Mouse (Mus musculus) c-Kit-positive CD71-positive TER-119-negative erythroid progenitor cells, embryonic 14.5 days (primary cell): ENCODE results near the gene Zbtb7a.
A peak's percentile ranks its signal among the peaks of the same experiment; 100 is the strongest.

Experiments used
- DNase-seq: peaks from one replicate; pipeline ENCODE4 v3.0.0-alpha.2; 2013; ENCODE audit warnings: low read depth

The Zbtb7a gene

DNA sequence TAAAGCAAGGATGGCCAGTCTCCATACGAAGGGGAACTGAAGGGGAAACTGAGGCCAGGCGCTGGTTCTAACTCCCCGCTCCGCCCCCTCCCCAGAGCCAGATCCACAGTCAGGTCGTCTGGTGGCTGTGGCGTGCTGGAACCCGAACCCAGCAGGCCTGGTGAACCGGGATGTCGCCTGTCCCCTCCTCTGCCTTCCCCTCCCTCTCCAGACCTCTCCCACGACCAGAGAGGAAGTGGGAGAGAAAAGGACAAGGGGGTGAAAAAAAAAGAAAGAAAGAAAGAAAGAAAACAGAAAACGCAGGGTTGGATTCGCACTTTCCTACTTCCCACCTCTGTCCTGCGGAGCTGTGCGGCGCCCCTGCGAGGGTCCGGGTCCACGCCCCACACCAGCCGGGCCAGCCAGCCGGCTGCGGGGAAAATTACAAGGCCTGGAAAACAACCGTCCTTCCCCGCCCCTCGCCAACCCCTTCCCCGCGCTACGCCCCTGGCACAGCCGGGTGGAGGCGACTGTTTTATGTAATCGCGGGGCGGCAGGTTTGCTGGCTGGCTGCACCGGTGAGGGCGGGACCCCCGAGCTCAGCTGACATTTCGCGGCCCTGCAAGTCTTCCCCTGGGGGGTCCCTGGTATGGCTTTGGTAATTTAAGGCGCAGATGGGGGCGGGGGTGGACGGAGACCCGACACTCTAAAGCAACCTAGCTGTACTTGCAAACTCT, at the start of gene Zbtb7a:
Gene Zbtb7a (plus strand): TSS at position 255 of the 716 bp plus-strand sequence.
- DNase-seq: no peak

DNA sequence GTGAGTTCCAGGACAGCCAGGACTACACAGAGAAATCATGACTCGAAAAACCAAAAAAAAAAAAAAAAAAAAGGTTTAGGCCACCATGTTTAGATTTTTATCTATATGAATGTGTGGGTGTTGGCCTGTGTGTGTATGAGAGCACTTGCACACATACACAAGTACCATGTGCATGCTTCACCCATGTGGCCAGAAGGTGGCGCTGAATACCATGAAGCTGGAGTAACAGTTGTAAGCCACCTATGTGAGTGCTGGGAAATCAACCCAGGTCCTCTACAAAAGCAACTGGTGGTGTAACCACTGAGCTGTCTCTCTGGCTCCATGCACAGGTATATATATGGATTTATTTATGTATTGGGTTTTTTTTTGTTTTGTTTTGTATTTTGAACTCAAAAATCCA, 48.0 kb upstream of the Zbtb7a start:
- no peak for DNase-seq

GRCm38 (mm10) chr10:81089216-81089615, 45.8 kb upstream of the Zbtb7a start:
- DNase-seq: no peak

- no peak for DNase-seq
Measured at GRCm38 (mm10) chr10:81090621-81091020, 44.4 kb upstream of the Zbtb7a start.

DNA sequence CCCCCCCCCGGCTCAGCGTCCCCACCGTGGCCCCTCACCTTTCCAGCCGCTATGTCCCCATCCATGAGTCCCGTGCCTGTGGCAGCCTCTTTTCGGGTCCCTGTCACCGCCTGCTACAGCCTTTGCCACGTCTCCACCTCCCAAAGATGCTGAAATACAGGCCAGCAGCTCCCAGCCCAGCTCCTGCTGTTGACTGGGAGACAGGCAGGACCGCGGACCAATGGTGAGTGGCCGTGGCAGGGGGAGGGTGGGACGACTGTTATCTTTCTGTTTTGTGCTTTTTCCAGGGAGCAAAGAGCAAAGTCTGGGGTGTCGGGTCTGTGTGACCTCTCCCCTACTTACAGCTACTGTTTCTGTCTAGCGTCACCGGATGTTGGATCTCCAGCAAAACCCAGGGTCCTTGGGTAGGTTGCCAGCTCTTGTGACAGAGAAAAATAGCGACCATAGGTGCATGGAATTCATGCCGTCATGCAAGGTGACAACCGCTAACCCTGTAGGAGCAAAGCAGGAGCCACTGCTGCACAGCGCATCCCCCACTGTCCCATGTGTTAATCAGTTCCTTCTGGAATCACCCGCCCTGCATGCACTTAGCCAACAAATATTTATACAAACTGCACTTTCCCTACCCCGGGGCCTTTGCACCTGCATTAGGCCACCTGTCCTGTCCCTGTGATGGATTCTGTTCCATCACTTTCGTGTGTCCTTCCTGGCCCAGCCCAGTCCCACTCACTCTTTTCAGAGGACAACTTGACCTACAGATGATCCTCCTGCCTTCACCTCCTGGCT, 42.4 kb upstream of the Zbtb7a start:
- DNase-seq: no peak

- peak; percentile 71 for DNase-seq
Measured at GRCm38 (mm10) chr10:81094931-81095678, 39.9 kb upstream of the Zbtb7a start.

DNA sequence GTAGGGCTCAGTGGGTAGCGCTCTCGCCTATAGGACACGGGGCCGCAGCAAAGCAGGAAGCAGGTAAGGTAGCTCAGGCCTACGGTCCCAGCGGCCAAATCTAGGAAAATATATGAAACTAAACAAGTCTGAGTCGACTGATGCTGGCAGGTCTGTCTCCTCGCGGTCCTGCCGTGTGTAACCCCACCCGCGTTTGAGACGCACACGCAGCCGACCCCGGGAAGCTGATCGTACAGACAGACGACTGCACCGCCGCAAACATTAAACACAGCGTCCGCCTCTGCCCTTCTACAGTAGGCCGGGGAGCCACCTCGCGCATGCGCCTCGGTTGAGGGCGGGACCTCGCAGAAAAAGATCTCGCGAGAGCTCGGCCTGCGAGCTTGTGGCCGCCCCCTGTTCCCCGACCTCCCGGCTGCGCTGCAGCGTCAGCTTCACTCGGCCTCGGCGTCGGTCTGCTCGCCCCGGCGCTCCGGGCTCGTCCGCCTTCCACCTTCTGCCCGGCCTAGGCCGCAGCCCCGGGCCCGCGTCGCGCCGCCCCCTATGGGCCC, 29.4 kb upstream of the Zbtb7a start, which contains the start of gene Map2k2:
Gene Map2k2 (plus strand): TSS at position 351 of the 548 bp plus-strand sequence.
- peak; percentile 95 for DNase-seq

- DNase-seq: peak; percentile 86
Measured at GRCm38 (mm10) chr10:81106113-81106721, 28.8 kb upstream of the Zbtb7a start.

DNA sequence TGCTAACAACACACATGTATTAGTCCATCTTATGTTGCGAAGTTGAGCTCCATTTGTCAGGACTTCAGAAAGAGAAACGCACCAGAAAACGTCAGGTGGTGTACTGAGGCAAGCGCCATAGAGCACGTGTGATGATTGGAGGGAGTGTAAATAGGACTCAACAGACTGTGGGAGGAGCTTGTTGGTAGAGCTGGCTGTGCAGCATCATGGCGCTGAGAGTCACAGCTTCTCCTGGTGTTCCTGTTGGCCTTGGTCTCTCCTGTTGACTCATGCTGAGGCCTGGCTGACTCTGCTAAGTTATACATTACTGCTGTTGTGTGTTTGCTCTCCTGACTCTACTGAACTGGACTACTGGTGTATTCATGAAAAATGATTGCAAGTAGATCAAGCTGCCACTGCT, 22.1 kb upstream of the Zbtb7a start:
- DNase-seq: no peak

- no peak for DNase-seq
Measured at GRCm38 (mm10) chr10:81119625-81120024, 15.4 kb upstream of the Zbtb7a start.

GRCm38 (mm10) chr10:81120650-81121049, 14.4 kb upstream of the Zbtb7a start:
- no peak for DNase-seq

GRCm38 (mm10) chr10:81122889-81123288, 12.1 kb upstream of the Zbtb7a start:
- DNase-seq: no peak

- DNase-seq: no peak
Measured at GRCm38 (mm10) chr10:81123500-81123899, 11.5 kb upstream of the Zbtb7a start.

DNA sequence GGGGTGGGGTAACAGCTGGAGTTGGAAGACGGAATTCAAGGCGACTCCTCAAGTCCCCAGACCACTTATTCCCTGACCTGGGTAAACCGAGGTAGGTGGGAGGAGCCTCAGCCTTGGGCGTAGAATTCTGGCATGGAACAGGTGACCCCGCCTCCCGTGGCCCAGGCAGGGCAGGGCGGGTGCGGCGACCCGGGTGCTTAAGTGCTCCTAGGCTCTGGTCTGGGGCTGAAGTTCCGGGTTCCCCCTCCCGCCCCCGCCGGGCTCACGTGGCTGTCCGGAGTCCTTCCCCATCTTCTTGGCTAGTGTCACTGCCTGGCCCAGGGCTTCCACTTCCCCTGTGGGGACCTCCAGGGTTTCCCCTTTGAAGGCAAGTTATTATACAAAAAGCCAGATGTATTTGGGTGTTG, 836 bp upstream of the Zbtb7a start:
- DNase-seq: peak; percentile 60

DNA sequence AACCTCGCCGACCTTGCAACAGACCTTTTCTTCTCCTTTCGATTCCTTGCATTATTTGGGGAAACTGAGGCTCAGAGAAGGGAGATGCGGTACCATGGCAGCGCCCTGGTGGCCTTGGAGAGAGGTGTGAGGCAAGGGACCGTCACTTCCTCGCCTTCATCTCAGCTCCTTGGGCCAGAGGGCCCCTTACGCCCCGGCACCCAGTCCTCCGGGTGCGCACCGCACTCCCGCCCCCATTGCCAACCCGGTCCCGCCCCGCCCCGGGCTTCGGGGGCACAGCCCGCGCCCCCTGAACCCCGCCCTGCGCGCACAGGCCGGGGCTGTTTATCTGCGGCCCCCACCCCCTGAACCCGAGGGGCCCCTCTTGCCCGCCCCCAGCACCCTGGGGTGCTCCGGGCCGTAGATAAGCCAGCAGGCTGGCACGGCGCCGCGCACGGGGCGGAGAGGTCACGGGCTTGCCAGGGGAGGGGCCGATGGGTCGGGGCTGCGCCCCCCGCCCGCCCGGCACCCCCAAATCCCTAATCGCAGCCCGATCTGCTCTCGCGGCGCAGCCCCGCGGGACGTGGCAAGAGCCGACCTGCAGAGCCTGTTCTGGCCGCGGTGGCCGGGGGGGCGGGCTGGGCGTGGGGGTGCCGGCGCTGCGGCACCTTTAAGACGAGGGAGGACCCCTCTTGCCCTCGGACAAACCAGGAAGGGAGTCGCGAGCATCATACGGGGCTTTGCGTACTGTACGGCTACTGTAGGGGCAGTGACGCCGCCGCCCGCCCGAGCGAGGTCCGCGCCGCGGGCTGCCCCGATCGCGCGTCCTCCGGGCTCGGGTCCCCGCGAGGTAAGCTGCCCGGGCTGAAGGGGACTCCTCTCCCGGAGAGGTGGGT, 1.0 kb downstream of the Zbtb7a start:
- peak; percentile 81 for DNase-seq

DNA sequence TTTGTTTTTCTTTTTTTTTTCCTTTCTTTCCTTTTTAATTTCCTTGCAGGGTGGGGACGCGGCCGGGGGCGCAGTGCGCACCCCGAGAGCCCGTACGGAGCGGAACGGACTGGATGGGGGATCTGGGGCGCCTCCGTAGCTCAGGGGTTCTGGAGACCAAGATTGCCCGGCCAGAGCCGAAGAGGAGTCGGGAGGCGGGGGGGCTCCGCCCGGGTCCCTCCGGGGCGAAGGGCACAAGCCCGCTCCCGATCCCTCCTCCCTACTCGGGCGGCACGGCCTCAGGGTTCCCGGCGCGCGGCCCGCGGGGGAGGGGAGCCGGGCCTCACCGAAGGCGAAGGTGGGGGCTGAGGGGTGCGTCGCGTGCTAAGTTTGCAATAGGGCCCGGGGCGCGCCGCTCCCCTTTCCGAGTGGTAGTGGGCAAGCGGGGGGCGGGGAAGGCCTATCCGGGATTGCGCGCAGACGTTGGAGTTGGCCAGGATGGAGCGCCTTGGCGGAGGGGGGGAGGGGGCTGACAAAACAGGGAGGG, 1.7 kb downstream of the Zbtb7a start:
- DNase-seq: peak; percentile 67

- peak; percentile 96 for DNase-seq
Measured at GRCm38 (mm10) chr10:81137252-81138130, 2.5 kb downstream of the Zbtb7a start.

GRCm38 (mm10) chr10:81138131-81138782, 3.2 kb downstream of the Zbtb7a start:
- no peak for DNase-seq
